Mouse (Mus musculus) bone marrow, adult 2 months (tissue): ENCODE results near the gene Gpbp1. TPM values are rescaled to one million over a fixed set of nuclear protein-coding genes. Genes with fewer than 3 reads are reported as not detected.

Experiments
- H3K27ac ChIP-seq: fragments of 200-500 bp; 2 replicates; pipeline ENCODE4 v1.5.1; 2012; ENCODE audit warnings: low read depth, mild to moderate bottlenecking, control low read depth, inconsistent platforms, low read length; ENCODE audit not compliant: control insufficient read depth, poor library complexity, insufficient read depth
- H3K4me1 ChIP-seq: fragments of 200-500 bp; 2 replicates; pipeline ENCODE4 v1.6.1; 2011; ENCODE audit warnings: low read length; ENCODE audit not compliant: control insufficient read depth, insufficient read depth
- H3K4me3 ChIP-seq: fragments of 200-500 bp; replicated peaks from 2 replicates; pipeline ENCODE3; 2011; ENCODE audit warnings: mild to moderate bottlenecking, low read depth, low read length, control low read depth; ENCODE audit not compliant: control insufficient read depth
- CTCF ChIP-seq: fragments of 200-500 bp; IDR thresholded peaks from 2 replicates; pipeline ENCODE4 v1.5.1; 2011; ENCODE audit warnings: low read length, control low read depth; ENCODE audit not compliant: control insufficient read depth, insufficient read depth
- POLR2A ChIP-seq: fragments of 200-500 bp; IDR thresholded peaks from 2 replicates; pipeline ENCODE4 v1.6.1; 2011; ENCODE audit warnings: low read depth, mild to moderate bottlenecking, control low read depth, low read length, borderline replicate concordance; ENCODE audit not compliant: control insufficient read depth
- WGBS: fragments of 180-500 bp; shearing (Covaris S2); methylation state at CpG from one replicate; pipeline ENCODE4 v1.1.7; 2018; 5-methylcytosine and 5-hydroxymethylcytosine counted together
- polyA plus RNA-seq: library from polyadenylated mRNA; stranded (reverse); fragments of >200 nt; gene quantifications from 2 replicates; pipeline ENCODE4 v1.2.4, GENCODE M21; 2011; ENCODE audit warnings: low replicate concordance; ENCODE audit not compliant: missing spikeins, insufficient read depth, insufficient read length

Gene Gpbp1
- polyA plus RNA-seq, 1 experiment: 98.2 TPM

DNA sequence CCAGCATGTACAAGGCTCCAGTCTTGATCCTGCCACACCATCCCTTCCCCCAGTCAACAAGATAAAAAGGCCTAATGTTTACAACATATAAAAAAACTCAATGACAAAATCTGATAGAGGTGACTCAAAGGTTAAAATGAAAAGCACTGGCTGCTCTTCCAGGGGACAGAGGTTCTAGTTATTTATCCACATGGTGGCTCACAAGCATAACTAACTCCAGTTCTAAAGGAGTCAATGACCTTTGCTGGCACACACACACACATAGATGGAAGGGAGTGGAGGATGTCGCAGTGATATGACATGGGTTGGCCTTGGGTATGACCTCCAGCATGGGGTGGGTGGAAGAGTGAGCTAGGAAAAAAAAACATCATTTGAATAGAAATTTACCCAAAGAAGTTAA is 58.7 kb downstream of the Gpbp1 start:
- H3K4me3 ChIP-seq: no peak overlapping the region
- no peak overlapping the region for H3K27ac ChIP-seq
- WGBS: 95% methylated on average over 1 of the region's 1 CpGs
- H3K4me1 ChIP-seq: no peaks in the 10 kb centered on the region
- TF ChIP-seq POLR2A (no peak), CTCF (no peak)

DNA sequence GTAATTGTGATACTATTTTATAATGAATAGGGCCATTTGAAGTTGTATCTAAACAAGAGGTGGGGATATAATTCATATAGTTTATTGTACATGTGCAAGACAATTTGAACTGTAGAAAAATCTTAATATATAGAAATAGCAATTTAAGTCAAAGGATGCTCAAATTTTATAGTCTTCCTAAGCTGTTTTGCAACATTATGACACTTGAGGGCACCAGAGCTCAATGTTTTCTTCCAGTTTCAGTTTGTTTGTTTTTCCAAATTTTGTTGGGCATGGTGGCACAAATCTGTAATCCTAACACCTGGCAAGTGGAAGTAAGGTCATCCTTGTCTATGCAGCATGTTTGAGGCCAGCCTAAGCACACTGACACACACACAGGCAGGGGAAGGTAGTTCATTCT is 68.6 kb downstream of the Gpbp1 start:
- H3K27ac ChIP-seq: no peak overlapping the region
- H3K4me3 ChIP-seq: no peak overlapping the region
- TF ChIP-seq CTCF (no peak), POLR2A (no peak)
- H3K4me1 ChIP-seq: no peaks in the 10 kb centered on the region

DNA sequence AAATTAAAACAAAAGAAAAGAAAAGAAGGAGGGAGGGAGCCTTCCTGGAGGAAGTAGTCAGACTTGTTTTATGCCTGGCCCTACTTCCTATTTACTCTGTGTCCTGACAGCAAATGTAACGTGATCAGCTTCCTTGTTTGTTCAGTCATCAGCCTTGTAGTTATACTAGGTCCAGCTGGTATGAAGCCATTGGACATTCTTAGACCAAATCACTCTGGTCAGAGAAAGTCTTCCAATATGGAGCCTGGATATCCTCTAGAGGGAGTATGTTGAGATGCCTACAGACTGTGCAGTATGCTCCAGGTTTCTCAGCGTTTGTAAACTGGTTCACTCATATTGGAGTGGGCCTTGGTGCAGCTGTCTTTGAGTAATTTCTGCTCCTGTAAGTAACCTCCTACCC is 71.8 kb downstream of the Gpbp1 start:
- Histone ChIP-seq H3K27ac (no peak overlapping the region), H3K4me3 (no peak overlapping the region), H3K4me1 (no peaks in the 10 kb centered on the region)
- TF ChIP-seq POLR2A (no peak), CTCF (no peak)
- WGBS: 41% methylated on average over 2 of the region's 2 CpGs

DNA sequence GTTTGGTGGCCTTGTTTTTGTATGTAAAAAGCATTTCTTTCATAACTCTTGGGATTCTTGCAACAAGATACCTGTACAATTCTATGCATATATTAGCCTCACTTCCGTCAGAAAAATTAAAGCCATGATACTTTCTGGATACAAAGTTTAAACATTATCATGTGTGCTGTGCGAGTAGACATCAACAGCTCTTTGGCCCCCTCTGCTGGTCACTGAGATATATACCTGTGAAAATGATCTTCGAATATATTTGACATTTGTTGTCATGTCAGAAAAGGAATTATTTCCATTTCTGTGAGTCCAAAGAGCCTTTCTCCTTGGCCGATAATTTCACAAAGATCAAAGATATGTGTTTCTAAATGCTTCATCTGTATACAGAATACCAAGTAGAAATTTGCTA is 76.8 kb downstream of the Gpbp1 start:
- WGBS: 13% methylated on average over 4 of the region's 4 CpGs
- H3K4me3 ChIP-seq: no peak overlapping the region
- H3K4me1 ChIP-seq: no peaks in the 10 kb centered on the region
- TF ChIP-seq POLR2A (no peak), CTCF (no peak)
- H3K27ac ChIP-seq: no peak overlapping the region

DNA sequence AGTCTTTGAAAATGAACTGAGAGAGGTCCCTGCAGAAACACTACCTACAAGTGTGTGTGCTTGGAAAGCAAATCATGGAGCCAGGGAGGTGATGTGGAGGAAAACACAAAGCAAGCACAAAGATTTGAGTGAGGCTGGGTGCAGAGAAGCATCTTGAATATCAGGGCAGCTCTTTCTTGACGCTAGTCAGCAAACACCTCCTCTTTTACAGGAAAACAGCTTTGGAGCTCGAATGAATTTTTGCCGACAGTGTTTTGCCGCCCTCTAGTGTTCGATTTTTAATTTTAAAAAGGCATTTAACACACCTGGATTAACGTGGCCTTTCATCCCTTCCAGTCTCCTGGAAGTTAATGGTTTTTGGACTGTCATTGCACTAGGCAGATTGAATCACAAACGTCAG is 79.1 kb downstream of the Gpbp1 start:
- no peak overlapping the region for H3K27ac ChIP-seq

DNA sequence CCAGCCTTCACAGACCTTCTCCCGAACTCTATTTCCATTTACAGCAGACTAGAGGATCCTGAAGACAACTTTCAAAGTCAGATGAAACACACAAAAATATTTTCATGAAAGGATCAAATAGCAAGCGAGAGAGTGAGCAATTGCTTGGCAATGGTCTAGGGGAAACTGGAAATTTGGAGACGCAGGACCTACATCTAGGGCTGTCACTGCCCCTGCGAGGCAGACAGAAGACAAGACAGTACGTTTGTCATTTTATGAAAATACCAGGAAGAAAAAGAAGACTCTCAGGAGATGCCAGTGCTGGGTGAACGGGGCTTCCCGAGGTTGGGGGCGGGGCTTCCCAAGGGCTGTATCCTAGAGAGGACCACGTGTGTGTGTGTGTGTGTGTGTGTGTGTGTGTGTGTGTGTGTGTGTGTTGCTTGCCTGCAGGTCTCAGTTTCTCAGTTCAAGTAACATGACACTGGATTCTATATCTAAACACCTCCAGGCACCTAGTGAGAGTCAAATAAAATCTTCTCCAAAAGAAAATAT is 83.0 kb downstream of the Gpbp1 start:
- WGBS: 66% methylated on average over 9 of the region's 9 CpGs
- Histone ChIP-seq H3K4me3 (no peak overlapping the region), H3K27ac (no peak overlapping the region), H3K4me1 (no peaks in the 10 kb centered on the region)
- TF ChIP-seq CTCF (no peak), POLR2A (no peak)

More for the DNA sequence above, 79.1 kb downstream of the Gpbp1 start:
- WGBS: 4% methylated on average over 7 of the region's 7 CpGs
- TF ChIP-seq POLR2A: no peak
- H3K4me3 ChIP-seq: no peak overlapping the region
- no peaks in the 10 kb centered on the region for H3K4me1 ChIP-seq

DNA sequence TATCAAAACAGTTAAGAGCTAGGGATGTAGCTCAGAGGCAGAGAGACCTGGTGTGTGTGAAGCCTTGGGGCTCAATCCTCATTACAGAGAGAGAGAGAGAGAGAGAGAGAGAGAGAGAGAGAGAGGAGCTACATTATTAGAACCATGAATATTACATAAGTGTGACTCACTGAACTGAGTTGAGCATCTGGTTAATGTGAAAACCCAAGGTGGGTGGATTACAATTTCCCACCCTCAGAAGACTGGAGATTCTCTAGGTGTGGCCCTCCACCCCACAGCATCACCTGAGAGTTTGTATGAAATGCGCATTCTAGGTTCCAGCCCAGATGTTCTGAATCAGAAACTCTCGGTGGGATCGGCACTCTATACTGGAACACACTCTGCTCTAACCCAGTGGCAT is 84.0 kb downstream of the Gpbp1 start:
- no peak overlapping the region for H3K4me3 ChIP-seq
- WGBS: 90% methylated on average over 3 of the region's 3 CpGs
- H3K27ac ChIP-seq: no peak overlapping the region
- TF ChIP-seq CTCF (no peak), POLR2A (no peak)
- no peaks in the 10 kb centered on the region for H3K4me1 ChIP-seq

DNA sequence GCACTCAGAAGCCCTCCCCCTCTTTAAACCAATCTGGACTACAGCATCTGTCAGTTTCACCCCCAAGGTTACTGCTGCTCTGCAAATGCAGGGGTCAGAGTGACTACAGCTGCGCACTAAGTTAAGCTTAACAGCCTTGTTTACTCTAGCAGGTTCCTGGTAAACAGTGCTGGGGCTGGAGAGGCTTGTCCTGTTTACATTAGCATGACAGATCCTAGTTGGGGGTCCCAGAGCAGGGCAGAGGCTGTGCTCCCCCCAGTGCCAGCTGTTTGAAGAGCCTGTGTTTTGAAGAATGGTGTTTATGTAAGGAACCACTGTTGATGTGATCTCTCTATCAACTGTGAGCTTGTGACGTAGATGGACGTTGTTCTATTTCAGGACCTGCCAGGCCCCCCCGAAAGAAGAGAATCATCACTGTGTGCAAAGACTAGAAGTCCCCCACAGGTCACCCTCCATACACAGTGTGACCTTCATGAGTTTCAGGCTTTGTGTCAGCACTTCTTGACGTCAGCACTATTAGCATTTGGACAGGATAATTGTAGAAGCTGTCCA is 92.2 kb downstream of the Gpbp1 start:
- no peak overlapping the region for H3K27ac ChIP-seq
- no peak overlapping the region for H3K4me3 ChIP-seq
- no peaks in the 10 kb centered on the region for H3K4me1 ChIP-seq
- WGBS: 71% methylated on average over 5 of the region's 5 CpGs
- TF ChIP-seq POLR2A (no peak), CTCF (no peak)

DNA sequence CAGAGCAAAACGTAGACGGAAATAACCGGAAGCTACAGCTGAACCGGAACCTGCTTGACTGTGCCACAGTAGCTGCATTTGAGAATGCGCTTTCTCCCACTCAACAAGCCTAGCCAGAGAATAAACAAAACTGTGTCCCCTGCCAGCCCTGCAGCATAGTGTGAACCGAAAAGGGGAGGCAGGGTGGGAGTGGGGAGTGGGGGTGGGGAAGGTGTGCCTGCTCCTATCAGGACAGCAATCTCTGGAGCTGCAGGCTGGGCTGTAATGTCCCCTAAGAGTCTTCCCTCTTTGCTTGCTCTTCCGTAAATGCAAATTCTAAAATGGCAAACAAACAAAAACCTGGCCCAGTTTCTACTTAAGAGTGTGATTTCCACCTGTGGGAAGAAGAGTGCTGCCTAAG is 92.8 kb downstream of the Gpbp1 start:
- Histone ChIP-seq H3K27ac (no peak overlapping the region), H3K4me3 (no peak overlapping the region), H3K4me1 (no peaks in the 10 kb centered on the region)
- TF ChIP-seq POLR2A (no peak), CTCF (no peak)
- 23% methylated on average over 7 of the region's 7 CpGs for WGBS
